Mouse (Mus musculus) liver, adult 2 months (tissue): ENCODE data around the gene Gm3250.
"Not testable (repeated sequence)": the region's sequence is repeated elsewhere in the genome, so short reads cannot be mapped to it uniquely, and the experiment has no call there.

Experiments used
- CTCF ChIP-seq: fragments of 200-500 bp; IDR thresholded peaks from 2 replicates; pipeline ENCODE4 v1.5.1; 2011; ENCODE audit warnings: low read depth, low read length, control low read depth
- POLR2A ChIP-seq: fragments of 200-500 bp; IDR thresholded peaks from 2 replicates; pipeline ENCODE4 v1.6.1; 2011; ENCODE audit warnings: low read length, control low read depth; ENCODE audit not compliant: insufficient read depth; ENCODE audit errors: extremely low read depth

GRCm38 (mm10) chr10:77751254-77751653, 31.1 kb downstream of the Gm3250 start, which contains the start of gene Gm9736:
- not testable (repeated sequence) for TF ChIP-seq POLR2A, CTCF
